Mouse (Mus musculus): ENCODE measurements around the gene Creld1.

Gene Creld1

GRCm38 (mm10) chr6:113471297-113471936, 11.7 kb upstream of the Creld1 start, which contains the start of gene Il17rc:
Gene Il17rc, plus strand, starts transcription at chr6:113471427.
- no peak for DNase-seq (ENCODE audit: low read depth)

DNA sequence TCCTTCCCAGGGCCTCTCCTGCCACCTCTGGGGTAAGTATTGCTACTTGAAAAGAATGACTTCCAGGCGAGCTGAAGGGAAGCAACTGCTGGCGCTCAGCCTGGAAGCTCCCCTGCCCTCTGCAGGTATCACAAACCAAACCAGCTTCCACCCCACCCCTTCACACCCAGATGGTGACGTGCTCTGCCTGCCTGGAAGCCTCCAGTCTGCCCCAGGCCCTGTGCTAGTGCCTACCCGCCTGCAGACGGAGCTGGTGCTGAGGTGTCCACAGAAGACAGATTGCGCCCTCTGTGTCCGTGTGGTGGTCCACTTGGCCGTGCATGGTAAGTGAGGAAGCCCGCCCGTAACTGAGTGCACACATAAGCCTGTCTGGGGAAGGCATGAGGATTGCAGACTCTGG, 11.0 kb upstream of the Creld1 start:
- no peak for DNase-seq (ENCODE audit: low read depth)

- DNase-seq (ENCODE audit: low read depth): no peak
These were observed 9.9 kb upstream of the Creld1 start for GRCm38 (mm10) chr6:113473246-113473645.

GRCm38 (mm10) chr6:113473715-113474114, 9.4 kb upstream of the Creld1 start:
- DNase-seq (ENCODE audit: low read depth): no peak

- DNase-seq (ENCODE audit: low read depth): no peak
These were observed 5.7 kb upstream of the Creld1 start for GRCm38 (mm10) chr6:113477353-113477752.

DNA sequence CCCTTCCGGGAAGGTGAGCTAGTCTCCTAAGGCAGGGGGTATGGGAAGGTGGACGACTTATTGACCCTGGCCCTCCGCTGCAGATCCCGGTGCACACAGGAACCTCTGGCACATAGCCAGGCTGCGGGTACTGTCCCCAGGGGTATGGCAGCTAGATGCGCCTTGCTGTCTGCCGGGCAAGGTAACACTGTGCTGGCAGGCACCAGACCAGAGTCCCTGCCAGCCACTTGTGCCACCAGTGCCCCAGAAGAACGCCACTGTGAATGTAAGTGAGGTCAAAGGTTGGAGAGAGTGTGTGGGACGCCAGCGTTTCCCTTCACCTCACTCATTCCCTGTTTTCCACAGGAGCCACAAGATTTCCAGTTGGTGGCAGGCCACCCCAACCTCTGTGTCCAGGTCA, 4.2 kb upstream of the Creld1 start:
- DNase-seq (ENCODE audit: low read depth): no peak

GRCm38 (mm10) chr6:113480555-113481373, 2.3 kb upstream of the Creld1 start:
- DNase-seq (ENCODE audit: low read depth): no peak

GRCm38 (mm10) chr6:113482477-113483099, 509 bp upstream of the Creld1 start:
- no peak for DNase-seq (ENCODE audit: low read depth)

DNA sequence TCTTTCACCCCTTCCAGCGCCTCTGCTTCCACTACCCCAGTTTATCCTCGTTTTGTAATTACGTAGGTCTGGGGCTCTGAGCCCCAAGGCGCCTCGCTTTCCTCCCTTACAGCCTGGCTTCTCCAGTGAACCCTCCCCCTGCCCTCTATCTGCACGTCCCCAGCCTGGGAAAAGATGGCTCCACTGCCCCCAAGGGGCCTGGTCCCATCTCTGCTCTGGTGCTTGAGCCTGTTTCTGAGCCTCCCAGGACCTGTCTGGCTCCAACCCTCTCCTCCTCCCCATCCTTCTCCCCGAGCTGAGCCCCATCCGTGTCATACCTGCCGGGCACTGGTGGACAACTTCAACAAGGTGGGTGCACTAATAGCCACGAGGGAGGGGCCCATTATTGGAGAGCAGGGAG, 632 bp downstream of the Creld1 start:
- DNase-seq (ENCODE audit: low read depth): no peak

DNA sequence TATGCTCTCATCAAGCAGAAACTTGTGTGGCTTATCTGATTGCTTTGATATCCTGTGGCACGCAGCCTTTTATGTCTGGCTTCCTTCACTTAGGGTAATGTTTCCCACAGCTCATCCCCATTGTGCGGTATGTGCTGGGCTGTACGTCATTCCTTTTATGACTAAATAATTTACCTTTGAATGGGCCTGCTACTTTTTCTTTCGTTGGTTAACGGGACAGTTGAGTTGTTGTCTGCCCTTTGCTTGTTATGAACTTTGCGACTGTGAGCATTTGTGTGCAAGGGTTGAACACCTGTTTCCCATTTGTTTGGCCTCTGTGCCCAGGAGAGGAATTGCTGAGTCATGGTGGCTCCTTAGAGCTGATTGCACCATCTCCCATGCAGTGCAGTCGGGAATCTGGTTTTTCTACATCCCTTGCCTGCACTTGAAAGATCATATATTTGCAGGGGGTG, 4.1 kb downstream of the Creld1 start:
- DNase-seq (ENCODE audit: low read depth): peak; percentile 37

- no peak for DNase-seq (ENCODE audit: low read depth)
These were observed 6.3 kb downstream of the Creld1 start for GRCm38 (mm10) chr6:113489410-113489809.

GRCm38 (mm10) chr6:113492101-113492864, 9.2 kb downstream of the Creld1 start:
- DNase-seq (ENCODE audit: low read depth): no peak

DNA sequence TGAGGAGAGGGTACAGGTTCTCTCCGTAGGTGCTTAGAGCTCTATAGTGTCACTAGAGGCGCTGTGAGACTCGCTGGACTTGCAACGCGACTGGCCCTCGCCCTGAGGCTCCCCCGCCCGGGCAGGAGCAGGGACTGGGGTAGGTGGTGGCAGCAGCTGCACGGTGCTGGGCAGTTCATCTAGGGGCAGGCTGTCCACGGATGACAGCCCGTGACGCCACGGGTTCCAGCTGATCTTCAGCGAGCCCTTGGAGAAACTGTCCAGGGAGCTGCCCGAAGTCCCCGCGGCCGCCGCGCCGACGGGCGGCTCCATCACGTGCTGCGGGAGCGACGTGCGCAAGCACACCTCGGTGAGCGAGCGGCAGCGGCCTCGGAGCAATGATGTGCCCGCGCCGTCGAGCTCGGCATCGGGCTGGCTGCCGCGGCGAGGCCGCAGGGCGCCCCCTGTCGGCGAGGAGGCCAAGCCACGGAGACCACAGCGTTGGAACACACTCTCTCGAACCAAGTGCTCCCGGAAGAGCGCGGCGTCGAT, 11.2 kb downstream of the Creld1 start:
- DNase-seq (ENCODE audit: low read depth): peak; percentile 92

DNA sequence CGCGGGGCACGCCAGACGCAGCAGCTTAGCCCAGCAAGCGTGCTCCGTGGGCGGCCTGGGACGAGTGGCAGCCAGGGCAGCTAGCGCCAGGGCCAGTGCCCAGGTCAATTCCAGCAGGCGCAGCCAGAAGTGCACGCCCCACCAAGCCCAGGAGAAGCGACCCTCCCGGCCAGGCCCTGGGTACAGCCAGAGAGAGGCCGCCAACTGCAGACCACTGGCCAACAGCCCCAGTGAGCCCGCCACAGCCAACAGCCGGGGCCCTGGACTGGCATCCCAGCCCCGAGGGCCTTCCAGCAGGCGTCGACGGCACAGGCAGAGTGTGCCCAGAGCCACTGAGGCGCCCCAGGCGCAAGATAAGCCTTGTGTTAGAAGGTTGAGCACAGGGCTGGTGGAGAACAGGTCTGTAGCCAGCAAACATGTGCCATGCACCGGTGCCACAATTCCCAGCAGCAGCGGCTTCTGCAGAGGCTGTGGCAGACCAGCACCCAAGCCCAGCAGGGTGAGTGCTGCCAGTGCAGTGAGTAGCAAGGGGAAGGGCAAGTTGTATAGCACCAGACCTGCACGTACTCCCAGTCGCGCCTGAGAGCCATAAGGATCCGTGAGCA, 12.1 kb downstream of the Creld1 start:
- no peak for DNase-seq (ENCODE audit: low read depth)

DNA sequence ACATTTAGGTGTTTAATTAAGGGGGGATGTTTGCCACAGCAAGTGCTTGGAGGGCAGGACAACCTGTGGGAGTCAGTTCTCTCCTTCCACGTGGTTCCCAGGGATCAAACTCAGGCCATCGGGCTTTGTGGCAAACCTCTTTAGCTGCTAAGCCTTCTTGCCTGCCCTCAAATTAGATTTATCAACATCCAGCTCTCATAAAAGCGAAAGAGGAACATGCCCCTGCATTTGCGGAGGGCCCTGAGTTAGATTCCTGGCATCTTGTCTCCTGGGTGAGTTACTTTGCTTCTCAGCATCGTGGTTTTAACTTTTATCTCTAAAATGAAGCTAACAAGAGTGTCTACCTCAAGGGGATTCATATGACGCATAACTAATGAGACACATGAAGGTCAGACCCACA, 16.2 kb downstream of the Creld1 start:
- no peak for DNase-seq (ENCODE audit: low read depth)

GRCm38 (mm10) chr6:113501388-113502084, 18.4 kb downstream of the Creld1 start, which contains the start of gene Prrt3:
Gene Prrt3, minus strand, starts transcription at chr6:113501931.
- DNase-seq (ENCODE audit: low read depth): no peak

GRCm38 (mm10) chr6:113502801-113503200, 19.7 kb downstream of the Creld1 start:
- DNase-seq (ENCODE audit: low read depth): no peak

DNA sequence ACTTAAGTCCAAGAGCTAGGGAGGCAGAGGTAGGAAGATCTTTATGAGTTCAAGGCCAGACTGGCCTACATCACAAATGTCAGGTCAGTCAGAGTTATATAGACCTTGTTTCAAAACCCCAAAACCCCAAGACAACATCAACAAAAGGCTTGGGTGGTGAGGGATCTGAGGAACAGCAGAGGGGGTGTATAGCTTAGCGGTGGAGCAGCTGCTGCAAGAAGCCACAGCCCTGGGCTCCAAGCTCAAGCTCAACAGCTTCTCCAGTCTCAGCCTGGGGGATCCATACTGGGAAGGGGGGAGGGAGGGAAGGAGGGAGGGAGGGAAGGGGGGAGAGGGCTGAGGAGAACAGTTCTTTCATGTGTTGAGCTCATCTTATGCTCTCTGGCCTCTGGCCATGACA, 22.6 kb downstream of the Creld1 start:
- DNase-seq (ENCODE audit: low read depth): no peak

DNA sequence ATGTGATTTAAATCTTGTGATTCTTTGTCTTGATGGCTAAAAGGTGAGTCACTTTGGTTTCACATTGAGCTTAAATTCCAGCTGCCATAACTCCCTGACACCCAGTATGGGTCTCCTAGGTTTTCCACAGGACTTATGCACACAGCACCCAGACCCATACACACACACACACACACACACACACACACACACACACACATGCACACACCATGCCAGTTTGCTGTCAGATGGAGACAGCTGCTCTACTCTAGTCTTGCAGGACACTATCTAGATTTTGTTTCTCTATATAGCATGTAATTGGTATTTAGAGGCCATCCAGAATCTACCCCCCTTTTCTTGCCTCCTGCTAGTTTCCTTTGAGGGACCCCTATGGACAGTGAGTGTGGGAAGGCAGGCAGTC, 24.0 kb downstream of the Creld1 start:
- no peak for DNase-seq (ENCODE audit: low read depth)

DNA sequence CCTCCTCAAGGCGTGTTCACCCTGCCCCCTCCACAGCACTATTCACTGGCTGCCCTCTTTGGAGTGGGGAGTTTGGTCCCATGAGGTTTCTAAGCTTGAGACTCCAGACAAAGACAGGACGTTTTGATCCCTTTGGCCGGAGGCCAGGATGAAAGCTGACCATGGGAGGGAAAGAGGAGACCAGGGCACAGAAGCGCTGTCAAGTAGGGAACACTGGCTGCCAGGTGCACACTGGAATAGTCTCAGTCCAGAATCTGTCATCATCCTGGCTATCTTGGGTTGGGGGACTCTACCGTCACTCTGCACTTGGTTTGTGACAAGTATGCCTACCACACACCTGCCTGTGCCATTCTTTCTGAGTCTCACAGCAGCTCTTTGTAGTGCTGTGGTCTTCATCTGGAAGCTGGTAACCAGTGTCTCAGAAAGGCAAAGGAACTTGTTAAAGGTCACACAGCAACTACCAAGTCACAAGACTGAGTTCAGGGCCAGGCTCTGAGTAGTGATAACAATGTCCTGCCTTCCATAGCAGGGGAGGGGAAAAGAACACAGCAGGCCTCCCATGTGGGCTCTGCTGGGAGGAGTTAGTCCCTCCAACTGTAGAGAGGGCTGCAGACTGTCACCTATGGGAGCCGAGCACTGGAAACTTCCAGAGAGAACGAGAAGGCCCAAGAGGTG, 25.3 kb downstream of the Creld1 start:
- DNase-seq (ENCODE audit: low read depth): no peak

All from induced T-regulatory cell, adult 2 months (primary cell).